Mouse (Mus musculus): ENCODE results near the gene Slc24a3. TPM values are rescaled to one million over a fixed set of nuclear protein-coding genes. Genes with fewer than 3 reads are reported as not detected.

The Slc24a3 gene
- polyA plus RNA-seq, 2 experiments: 0.58 TPM

- 21% methylated on average over 8 of the region's 8 CpGs for WGBS (ENCODE audit: insufficient replicate concordance)
- DNase-seq (ENCODE audit: low read depth in 3 of 3, low spot score in 3 of 3): no peak
- peaks cover 0 to 2% of the 10 kb centered on the region in 2 experiments; a peak in 1 of 4 replicates for H3K4me1 ChIP-seq (replicated peaks; ENCODE audit: control insufficient read depth in 2 of 2, insufficient read depth in 2 of 2, low read length in 1 of 2)
- H3K9me3 ChIP-seq (ENCODE audit: control insufficient read depth, low read length): no peaks in the 10 kb centered on the region
- TF ChIP-seq EP300 (IDR thresholded peaks at IDR 0.05; ENCODE audit: low read depth) (no peak), CTCF (IDR thresholded peaks at IDR 0.05; ENCODE audit: low read depth) (no peak)
- no peaks in the 10 kb centered on the region for H3K36me3 ChIP-seq (replicated peaks; ENCODE audit: control insufficient read depth, insufficient read depth, low read depth)
- H3K4me3 ChIP-seq (ENCODE audit: insufficient read depth in 1 of 2, low read depth in 2 of 2, low read length in 2 of 2): no peak overlapping the region
- no peak overlapping the region for H3K9ac ChIP-seq (replicated peaks)
- H3K4me2 ChIP-seq (ENCODE audit: low read depth): no peak overlapping the region
- no peak overlapping the region for H3K27ac ChIP-seq
- H3K27me3 ChIP-seq (ENCODE audit: control insufficient read depth, insufficient read depth, low read length): no peaks in the 10 kb centered on the region
- no peak for ATAC-seq (ENCODE audit: insufficient read depth)
Observed at GRCm38 (mm10) chr2:145684891-145685290, 517.3 kb downstream of the Slc24a3 start.

- ATAC-seq (ENCODE audit: insufficient read depth) (no peak), DNase-seq (ENCODE audit: low read depth in 3 of 3, low spot score in 3 of 3) (no peak)
- Histone ChIP-seq H3K4me2 (ENCODE audit: low read depth) (no peak overlapping the region), H3K27ac (no peak overlapping the region), H3K9me3 (ENCODE audit: control insufficient read depth, low read length) (no peaks in the 10 kb centered on the region), H3K9ac (replicated peaks) (no peak overlapping the region), H3K27me3 (ENCODE audit: control insufficient read depth, insufficient read depth, low read length) (no peaks in the 10 kb centered on the region), H3K4me1 (replicated peaks; ENCODE audit: control insufficient read depth in 2 of 2, insufficient read depth in 2 of 2, low read length in 1 of 2) (peaks cover 0 to 2% of the 10 kb centered on the region in 2 experiments; a peak in 1 of 4 replicates), H3K36me3 (replicated peaks; ENCODE audit: control insufficient read depth, insufficient read depth, low read depth) (no peaks in the 10 kb centered on the region), H3K4me3 (ENCODE audit: insufficient read depth in 1 of 2, low read depth in 2 of 2, low read length in 2 of 2) (no peak overlapping the region)
- TF ChIP-seq CTCF (IDR thresholded peaks at IDR 0.05; ENCODE audit: low read depth) (no peak), EP300 (IDR thresholded peaks at IDR 0.05; ENCODE audit: low read depth) (no peak)
- WGBS (ENCODE audit: insufficient replicate concordance): 47% methylated on average over 4 of the region's 4 CpGs
Observed at GRCm38 (mm10) chr2:145686017-145686416, 518.5 kb downstream of the Slc24a3 start.

GRCm38 (mm10) chr2:145691367-145692009 is 523.9 kb downstream of the Slc24a3 start:
- ATAC-seq (ENCODE audit: insufficient read depth) (no peak), DNase-seq (ENCODE audit: low read depth in 3 of 3, low spot score in 3 of 3) (no peak)
- no peak overlapping the region for H3K4me2 ChIP-seq (ENCODE audit: low read depth)
- no peaks in the 10 kb centered on the region for H3K4me1 ChIP-seq (replicated peaks; ENCODE audit: control insufficient read depth in 2 of 2, insufficient read depth in 2 of 2, low read length in 1 of 2)
- no peak overlapping the region for H3K4me3 ChIP-seq (ENCODE audit: insufficient read depth in 1 of 2, low read depth in 2 of 2, low read length in 2 of 2)
- H3K36me3 ChIP-seq (replicated peaks; ENCODE audit: control insufficient read depth, insufficient read depth, low read depth): no peaks in the 10 kb centered on the region
- H3K9me3 ChIP-seq (ENCODE audit: control insufficient read depth, low read length): no peaks in the 10 kb centered on the region
- no peak overlapping the region for H3K9ac ChIP-seq (replicated peaks)
- H3K27me3 ChIP-seq (ENCODE audit: control insufficient read depth, insufficient read depth, low read length): no peaks in the 10 kb centered on the region
- 66% methylated on average over 10 of the region's 10 CpGs for WGBS (ENCODE audit: insufficient replicate concordance)
- TF ChIP-seq CTCF (IDR thresholded peaks at IDR 0.05; ENCODE audit: low read depth): no peak
- no peak for TF ChIP-seq EP300 (IDR thresholded peaks at IDR 0.05; ENCODE audit: low read depth)
- no peak overlapping the region for H3K27ac ChIP-seq

All from liver, embryonic 14.5 days (tissue).